Mouse (Mus musculus): Measurements from ENCODE around the gene Tha1. TPM values are rescaled to one million over a fixed set of nuclear protein-coding genes. Genes with fewer than 3 reads are reported as not detected.

Tha1 gene
- polyA plus RNA-seq, 1 experiment from 2014 or later = 6.8 TPM

GRCm38 (mm10) chr11:117902282-117902681 is 29.0 kb upstream of the Tha1 start:
- Histone ChIP-seq H3K4me2 (ENCODE audit: low read depth, low read length) (no peak overlapping the region), H3K27ac (ENCODE audit: low read length) (no peak overlapping the region), H3K36me3 (ENCODE audit: control insufficient read depth, insufficient read depth, low read length) (no peaks in the 10 kb centered on the region), H3K9ac (ENCODE audit: low read length) (no peak overlapping the region), H3K9me3 (replicated peaks; ENCODE audit: control insufficient read depth, low read length) (no peaks in the 10 kb centered on the region), H3K27me3 (ENCODE audit: control insufficient read depth, insufficient read depth, low read length) (no peaks in the 10 kb centered on the region), H3K4me1 (ENCODE audit: control insufficient read depth, insufficient read depth, low read length) (no peaks in the 10 kb centered on the region), H3K4me3 (replicated peaks; ENCODE audit: low read length) (no peak overlapping the region)
- ATAC-seq (ENCODE audit: insufficient read depth, low FRiP score) = no peak
- 69% methylated on average over 2 of the region's 2 CpGs for WGBS

- Histone ChIP-seq H3K4me3 (replicated peaks; ENCODE audit: low read length) (no peak overlapping the region), H3K4me1 (ENCODE audit: control insufficient read depth, insufficient read depth, low read length) (0 out of 2 replicates have a peak, but pooled peaks cover under 1% of the 10 kb centered on the region), H3K4me2 (ENCODE audit: low read depth, low read length) (no peak overlapping the region), H3K27ac (ENCODE audit: low read length) (no peak overlapping the region), H3K9ac (ENCODE audit: low read length) (no peak overlapping the region), H3K36me3 (ENCODE audit: control insufficient read depth, insufficient read depth, low read length) (no peaks in the 10 kb centered on the region), H3K27me3 (ENCODE audit: control insufficient read depth, insufficient read depth, low read length) (no peaks in the 10 kb centered on the region), H3K9me3 (replicated peaks; ENCODE audit: control insufficient read depth, low read length) (no peaks in the 10 kb centered on the region)
- WGBS = 41% methylated on average over 2 of the region's 2 CpGs
- no peak for ATAC-seq (ENCODE audit: insufficient read depth, low FRiP score)
Measured at GRCm38 (mm10) chr11:117896533-117896932, 23.3 kb upstream of the Tha1 start.

GRCm38 (mm10) chr11:117894676-117895075 is 21.4 kb upstream of the Tha1 start:
- Histone ChIP-seq H3K27me3 (ENCODE audit: control insufficient read depth, insufficient read depth, low read length) (no peaks in the 10 kb centered on the region), H3K27ac (ENCODE audit: low read length) (no peak overlapping the region), H3K9me3 (replicated peaks; ENCODE audit: control insufficient read depth, low read length) (no peaks in the 10 kb centered on the region), H3K36me3 (ENCODE audit: control insufficient read depth, insufficient read depth, low read length) (no peaks in the 10 kb centered on the region), H3K4me2 (ENCODE audit: low read depth, low read length) (no peak overlapping the region), H3K4me3 (replicated peaks; ENCODE audit: low read length) (no peak overlapping the region), H3K4me1 (ENCODE audit: control insufficient read depth, insufficient read depth, low read length) (peaks cover 19% of the 10 kb centered on the region), H3K9ac (ENCODE audit: low read length) (no peak overlapping the region)
- no peak for ATAC-seq (ENCODE audit: insufficient read depth, low FRiP score)
- 65% methylated on average over 10 of the region's 10 CpGs for WGBS

GRCm38 (mm10) chr11:117892199-117892598 is 18.9 kb upstream of the Tha1 start:
- ATAC-seq (ENCODE audit: insufficient read depth, low FRiP score) = no peak
- Histone ChIP-seq H3K27ac (ENCODE audit: low read length) (no peak overlapping the region), H3K9me3 (replicated peaks; ENCODE audit: control insufficient read depth, low read length) (no peaks in the 10 kb centered on the region), H3K4me1 (ENCODE audit: control insufficient read depth, insufficient read depth, low read length) (peaks cover 33% of the 10 kb centered on the region), H3K9ac (ENCODE audit: low read length) (no peak overlapping the region), H3K4me3 (replicated peaks; ENCODE audit: low read length) (no peak overlapping the region), H3K4me2 (ENCODE audit: low read depth, low read length) (no peak overlapping the region), H3K27me3 (ENCODE audit: control insufficient read depth, insufficient read depth, low read length) (no peaks in the 10 kb centered on the region), H3K36me3 (ENCODE audit: control insufficient read depth, insufficient read depth, low read length) (no peaks in the 10 kb centered on the region)
- 60% methylated on average over 6 of the region's 6 CpGs for WGBS

- peaks cover 33% of the 10 kb centered on the region for H3K4me1 ChIP-seq (ENCODE audit: control insufficient read depth, insufficient read depth, low read length)
- no peak for ATAC-seq (ENCODE audit: insufficient read depth, low FRiP score)
Measured at GRCm38 (mm10) chr11:117891581-117892175, 18.4 kb upstream of the Tha1 start.

GRCm38 (mm10) chr11:117890519-117891282 is 17.4 kb upstream of the Tha1 start:
- ATAC-seq (ENCODE audit: insufficient read depth, low FRiP score) = peak; percentile 23; the same call in 1 of the 2 replicates
- Histone ChIP-seq H3K9ac (ENCODE audit: low read length) (peak overlapping the region; percentile 43; the same call in 1 of the 2 replicates), H3K36me3 (ENCODE audit: control insufficient read depth, insufficient read depth, low read length) (no peaks in the 10 kb centered on the region), H3K4me2 (ENCODE audit: low read depth, low read length) (peak overlapping the region; percentile 52), H3K9me3 (replicated peaks; ENCODE audit: control insufficient read depth, low read length) (no peaks in the 10 kb centered on the region), H3K27ac (ENCODE audit: low read length) (0 out of 2 replicates have a peak overlapping the region, but pooled peaks have one; percentile 11), H3K27me3 (ENCODE audit: control insufficient read depth, insufficient read depth, low read length) (no peaks in the 10 kb centered on the region), H3K4me1 (ENCODE audit: control insufficient read depth, insufficient read depth, low read length) (peaks cover 33% of the 10 kb centered on the region), H3K4me3 (replicated peaks; ENCODE audit: low read length) (0 out of 2 replicates have a peak overlapping the region, but pooled peaks have one; percentile 7)
- WGBS = 29% methylated on average over 13 of the region's 13 CpGs

More at GRCm38 (mm10) chr11:117891581-117892175, 18.4 kb upstream of the Tha1 start:
- 81% methylated on average over 19 of the region's 19 CpGs for WGBS
- no peaks in the 10 kb centered on the region for H3K27me3 ChIP-seq (ENCODE audit: control insufficient read depth, insufficient read depth, low read length)
- no peaks in the 10 kb centered on the region for H3K36me3 ChIP-seq (ENCODE audit: control insufficient read depth, insufficient read depth, low read length)
- H3K9me3 ChIP-seq (replicated peaks; ENCODE audit: control insufficient read depth, low read length) = no peaks in the 10 kb centered on the region
- H3K4me3 ChIP-seq (replicated peaks; ENCODE audit: low read length) = no peak overlapping the region
- H3K9ac ChIP-seq (ENCODE audit: low read length) = no peak overlapping the region
- no peak overlapping the region for H3K27ac ChIP-seq (ENCODE audit: low read length)
- H3K4me2 ChIP-seq (ENCODE audit: low read depth, low read length) = no peak overlapping the region

- no peak for ATAC-seq (ENCODE audit: insufficient read depth, low FRiP score)
- H3K9ac ChIP-seq (ENCODE audit: low read length) = peak overlapping the region; percentile 67
Measured at GRCm38 (mm10) chr11:117889887-117890340, 16.6 kb upstream of the Tha1 start.

GRCm38 (mm10) chr11:117888853-117889822 is 15.9 kb upstream of the Tha1 start:
- peak; percentile 28; the same call in 1 of the 2 replicates for ATAC-seq (ENCODE audit: insufficient read depth, low FRiP score)
- peaks cover 33% of the 10 kb centered on the region for H3K4me1 ChIP-seq (ENCODE audit: control insufficient read depth, insufficient read depth, low read length)
- peak overlapping the region; percentile 52; the same call in 1 of the 2 replicates for H3K27ac ChIP-seq (ENCODE audit: low read length)
- peak overlapping the region; percentile 31 for H3K4me3 ChIP-seq (replicated peaks; ENCODE audit: low read length)
- H3K9me3 ChIP-seq (replicated peaks; ENCODE audit: control insufficient read depth, low read length) = no peaks in the 10 kb centered on the region
- no peaks in the 10 kb centered on the region for H3K27me3 ChIP-seq (ENCODE audit: control insufficient read depth, insufficient read depth, low read length)
- H3K9ac ChIP-seq (ENCODE audit: low read length) = peak overlapping the region; percentile 67
- no peaks in the 10 kb centered on the region for H3K36me3 ChIP-seq (ENCODE audit: control insufficient read depth, insufficient read depth, low read length)
- WGBS = 12% methylated on average over 33 of the region's 33 CpGs
- H3K4me2 ChIP-seq (ENCODE audit: low read depth, low read length) = peak overlapping the region; percentile 52

More at GRCm38 (mm10) chr11:117889887-117890340, 16.6 kb upstream of the Tha1 start:
- Histone ChIP-seq H3K9me3 (replicated peaks; ENCODE audit: control insufficient read depth, low read length) (no peaks in the 10 kb centered on the region), H3K4me2 (ENCODE audit: low read depth, low read length) (peak overlapping the region; percentile 52), H3K27me3 (ENCODE audit: control insufficient read depth, insufficient read depth, low read length) (no peaks in the 10 kb centered on the region), H3K36me3 (ENCODE audit: control insufficient read depth, insufficient read depth, low read length) (no peaks in the 10 kb centered on the region), H3K4me3 (replicated peaks; ENCODE audit: low read length) (peak overlapping the region; percentile 31), H3K27ac (ENCODE audit: low read length) (peak overlapping the region; percentile 52), H3K4me1 (ENCODE audit: control insufficient read depth, insufficient read depth, low read length) (peaks cover 33% of the 10 kb centered on the region)
- WGBS = 18% methylated on average over 11 of the region's 11 CpGs
